ENCODE assay signal across 9 mouse cellular contexts in the genomic region with DNA sequence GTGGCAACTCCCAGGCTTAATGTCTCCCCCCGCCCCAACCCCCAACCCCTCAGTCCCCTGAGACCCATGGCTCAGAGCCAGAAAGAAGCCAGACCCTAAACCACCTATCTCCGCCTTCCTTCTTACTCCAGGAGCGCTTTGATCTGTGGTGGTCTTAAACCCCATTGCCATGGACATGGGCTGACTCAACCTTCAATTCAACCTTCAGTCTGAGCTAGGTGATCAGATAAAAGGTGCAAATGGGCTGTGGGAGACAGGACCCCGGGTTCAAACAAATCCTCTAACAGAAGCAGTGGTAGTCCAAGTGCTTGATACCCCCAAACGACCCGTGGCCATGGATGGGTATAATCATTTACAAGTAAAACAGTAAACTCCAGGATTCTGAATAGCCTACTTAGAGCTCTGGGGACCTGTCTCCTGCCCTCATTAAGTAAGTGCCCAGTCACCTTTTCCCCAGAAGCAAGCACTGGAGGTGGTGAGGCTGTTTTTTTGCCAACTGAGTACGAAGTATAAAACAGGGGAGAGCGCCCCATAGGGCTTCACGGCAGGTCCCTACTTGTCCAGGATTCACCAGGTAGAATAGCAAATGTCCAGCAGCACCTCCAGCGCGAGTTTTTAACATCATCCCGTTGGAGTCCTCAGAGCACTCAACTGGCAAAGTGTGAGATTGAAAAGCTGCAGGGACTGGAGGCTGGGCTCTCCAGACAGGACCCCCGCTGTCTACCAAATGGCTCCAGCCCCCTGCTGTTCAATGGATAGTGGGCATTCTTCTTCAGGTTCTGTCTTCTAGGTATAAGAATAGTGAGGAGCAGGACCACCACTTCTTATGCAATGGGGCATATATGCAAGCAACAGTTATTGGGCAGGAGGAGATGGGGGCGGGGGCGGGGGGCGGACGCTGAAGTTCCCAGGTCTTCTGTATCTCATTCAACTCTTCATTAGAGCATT. TPM values are rescaled to one million over a fixed set of nuclear protein-coding genes. Genes with fewer than 3 reads are reported as not detected.
A peak's percentile ranks its signal among the peaks of the same experiment; 100 is the strongest.
DNase-seq lines count a peak whose midpoint lies in the region; ATAC-seq and TF ChIP-seq lines count a peak whose summit lies in the region.
"Had no signal": no experiment of that assay in that cellular context is flagged by ENCODE, and none has a peak within 500 bp of the region (broad histone marks: within the 10 kb centered on the region; RNA-seq: fewer than 3 reads in every experiment).

No protein-coding gene starts in this region.

- ATAC-seq in kidney, postnatal 0 days (replicated peaks; ENCODE audit: low FRiP score, low read depth), result no peak
- ATAC-seq in embryonic facial prominence, embryonic 13.5 days (ENCODE audit: insufficient number of reproducible peaks, insufficient read depth, low FRiP score, low TSS enrichment, low read depth), result no peak
- no peak for ATAC-seq in intestine, embryonic 16.5 days
- ATAC-seq in neural tube, embryonic 12.5 days (ENCODE audit: low FRiP score, low read depth), result no peak
- ATAC-seq in frontal cortex, adult (ENCODE audit: low TSS enrichment), result no peak
- ATAC-seq: Patski had no signal

- no peak overlapping the region for H3K27ac ChIP-seq in kidney, postnatal 0 days
- H3K27ac ChIP-seq in embryonic facial prominence, embryonic 13.5 days, result no peak overlapping the region
- H3K27ac ChIP-seq in intestine, embryonic 16.5 days (ENCODE audit: low read length), result no peak overlapping the region
- H3K27ac ChIP-seq in neural tube, embryonic 12.5 days, result no peak overlapping the region

- no peak for DNase-seq in kidney, postnatal 0 days (ENCODE audit: low spot score)
- DNase-seq in kidney, adult 11 months, result no peak
- no peak for DNase-seq in Muller cell, postnatal 12 days (ENCODE audit: inconsistent ontology term)
- DNase-seq in right cerebral cortex, adult 18-20 months, result no peak

- no peaks in the 10 kb centered on the region for H3K9me3 ChIP-seq in kidney, postnatal 0 days (replicated peaks; ENCODE audit: low read length)
- H3K9me3 ChIP-seq in embryonic facial prominence, embryonic 13.5 days, result no peaks in the 10 kb centered on the region
- H3K9me3 ChIP-seq in intestine, embryonic 16.5 days (ENCODE audit: control insufficient read depth, low read length), result no peaks in the 10 kb centered on the region
- no peaks in the 10 kb centered on the region for H3K9me3 ChIP-seq in neural tube, embryonic 12.5 days

- H3K9ac ChIP-seq in kidney, postnatal 0 days (ENCODE audit: low read depth, low read length), result peak overlapping the region; percentile 64; the same call in 1 of the 2 replicates
- peak overlapping the region; percentile 87 for H3K9ac ChIP-seq in embryonic facial prominence, embryonic 13.5 days
- H3K9ac ChIP-seq in intestine, embryonic 16.5 days (ENCODE audit: low read depth, low read length), result peak overlapping the region; percentile 85
- H3K9ac ChIP-seq in neural tube, embryonic 12.5 days, result peak overlapping the region; percentile 85

- peak overlapping the region; percentile 52 for H3K4me3 ChIP-seq in kidney, postnatal 0 days (replicated peaks; ENCODE audit: low read depth, low read length)
- peak overlapping the region; percentile 74 for H3K4me3 ChIP-seq in embryonic facial prominence, embryonic 13.5 days
- H3K4me3 ChIP-seq in intestine, embryonic 16.5 days (ENCODE audit: low read length), result peak overlapping the region; percentile 72
- H3K4me3 ChIP-seq in neural tube, embryonic 12.5 days, result peak overlapping the region; percentile 48

- 20% methylated on average over 17 of the region's 17 CpGs for WGBS in kidney, postnatal 0 days
- 24% methylated on average over 17 of the region's 17 CpGs for WGBS in embryonic facial prominence, embryonic 13.5 days
- WGBS in intestine, embryonic 16.5 days, result 32% methylated on average over 17 of the region's 17 CpGs
- WGBS in neural tube, embryonic 12.5 days, result 11% methylated on average over 17 of the region's 17 CpGs

- peaks cover 14% of the 10 kb centered on the region; the same call in 1 of the 2 replicates for H3K27me3 ChIP-seq in kidney, postnatal 0 days (ENCODE audit: insufficient read depth, low read length)
- peaks cover 30% of the 10 kb centered on the region for H3K27me3 ChIP-seq in embryonic facial prominence, embryonic 13.5 days
- no peaks in the 10 kb centered on the region for H3K27me3 ChIP-seq in intestine, embryonic 16.5 days (replicated peaks; ENCODE audit: control insufficient read depth, insufficient read depth, low read length)
- H3K27me3 ChIP-seq in neural tube, embryonic 12.5 days (replicated peaks), result peaks cover 14% of the 10 kb centered on the region
- H3K27me3 ChIP-seq: Patski had no signal

- peak overlapping the region; percentile 72 for H3K4me2 ChIP-seq in kidney, postnatal 0 days (ENCODE audit: low read length)
- H3K4me2 ChIP-seq in embryonic facial prominence, embryonic 13.5 days, result peak overlapping the region; percentile 92
- H3K4me2 ChIP-seq in intestine, embryonic 16.5 days (ENCODE audit: low read depth, low read length), result peak overlapping the region; percentile 93
- H3K4me2 ChIP-seq in neural tube, embryonic 12.5 days (replicated peaks), result peak overlapping the region; percentile 73

- no peaks in the 10 kb centered on the region for H3K36me3 ChIP-seq in kidney, postnatal 0 days (ENCODE audit: insufficient read depth, low read length)
- H3K36me3 ChIP-seq in embryonic facial prominence, embryonic 13.5 days, result peaks cover 5% of the 10 kb centered on the region; the same call in 1 of the 2 replicates
- H3K36me3 ChIP-seq in intestine, embryonic 16.5 days (ENCODE audit: control insufficient read depth, insufficient read depth, low read length), result no peaks in the 10 kb centered on the region
- no peaks in the 10 kb centered on the region for H3K36me3 ChIP-seq in neural tube, embryonic 12.5 days

- no peak for TF ChIP-seq CTCF in kidney, postnatal 0 days (IDR thresholded peaks at IDR 0.05; ENCODE audit: low read depth)

- H3K4me1 ChIP-seq in kidney, postnatal 0 days (replicated peaks; ENCODE audit: insufficient read depth, low read length), result peaks cover 24% of the 10 kb centered on the region
- peaks cover 56% of the 10 kb centered on the region for H3K4me1 ChIP-seq in embryonic facial prominence, embryonic 13.5 days
- peaks cover 28% of the 10 kb centered on the region for H3K4me1 ChIP-seq in intestine, embryonic 16.5 days (ENCODE audit: control insufficient read depth, insufficient read depth, low read length)
- peaks cover 49% of the 10 kb centered on the region for H3K4me1 ChIP-seq in neural tube, embryonic 12.5 days

RNA-seq across cellular contexts. Expression of a gene that starts 5.1 kb away (rescaled TPM):
- 5.4 and 5.6 TPM in 2 replicates for polyA plus RNA-seq in kidney, postnatal 0 days (2015; fragmentation: Nextera tagmentation; extraction: Ambion mirVana)
- 48.3 and 51.3 TPM in 2 replicates for polyA plus RNA-seq in embryonic facial prominence, embryonic 13.5 days (2015; fragmentation: Nextera tagmentation; extraction: Ambion mirVana)
- 23.0 and 23.7 TPM in 2 replicates for polyA plus RNA-seq in intestine, embryonic 16.5 days (2015; fragmentation: Nextera tagmentation; extraction: Ambion mirVana)
- polyA plus RNA-seq in neural tube, embryonic 12.5 days (2016; fragmentation: Nextera tagmentation; extraction: Ambion mirVana), result 44.0 and 44.6 TPM in 2 replicates
